Mouse (Mus musculus): ENCODE results near the gene Flad1.

DNA sequence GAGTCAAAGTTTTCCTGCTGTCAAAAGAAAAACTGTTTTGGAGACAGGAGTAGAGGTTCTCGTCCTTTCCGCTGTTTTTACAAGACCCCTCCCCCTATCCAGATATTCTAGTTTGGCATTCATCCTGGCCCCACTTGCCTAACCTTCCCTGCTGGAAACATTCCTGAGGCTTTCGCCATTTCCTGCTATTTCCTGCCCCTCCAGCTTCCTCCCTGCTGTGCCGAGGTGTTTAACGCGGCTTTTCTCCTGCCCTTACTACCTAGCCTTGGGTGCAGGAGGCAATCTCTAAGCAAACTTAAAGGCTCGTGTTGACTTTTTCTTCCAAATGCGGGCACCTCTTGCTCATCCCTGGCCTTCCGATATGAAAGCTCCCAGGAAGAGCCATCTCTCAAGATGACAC is 7.9 kb upstream of the Flad1 start:
- TF ChIP-seq CTCF (IDR thresholded peaks at IDR 0.05; ENCODE audit: borderline replicate concordance, control insufficient read depth, extremely low read depth, insufficient read depth, low read length, poor library complexity) (no peak), POLR2A (IDR thresholded peaks at IDR 0.05; ENCODE audit: control insufficient read depth, extremely low read depth, insufficient read depth, low read length, poor library complexity) (no peak)
